Mouse (Mus musculus): Measurements from ENCODE around the gene Trim14. TPM values are rescaled to one million over a fixed set of nuclear protein-coding genes. Genes with fewer than 3 reads are reported as not detected.
"Not testable (repeated sequence)": the region's sequence is repeated elsewhere in the genome, so short reads cannot be mapped to it uniquely, and the experiment has no call there.

Gene Trim14
- 1 to 10 TPM; 4.7 to 5.0 TPM for total RNA-seq (2021)
- long read RNA-seq, experiment 1, partial matches to known transcripts = 0 of 3 reads
- long read RNA-seq, experiment 1, other reads (novel, unspliced or antisense) = 0 of 3 reads
- long read RNA-seq, experiment 2, partial matches to known transcripts = 0 of 6 reads
- long read RNA-seq, experiment 2, other reads (novel, unspliced or antisense) = 6 of 6 reads

- peak; percentile 23 to 48 for DNase-seq (ENCODE audit: low spot score in 2 of 2)
Measured at GRCm38 (mm10) chr4:46535840-46536361, at the start of gene Trim14. Trim14 (minus strand) TSS chr4:46536141.

- DNase-seq (ENCODE audit: low spot score in 2 of 2) = no peak
Measured at GRCm38 (mm10) chr4:46585041-46585810, 49.3 kb upstream of the Trim14 start.

DNA sequence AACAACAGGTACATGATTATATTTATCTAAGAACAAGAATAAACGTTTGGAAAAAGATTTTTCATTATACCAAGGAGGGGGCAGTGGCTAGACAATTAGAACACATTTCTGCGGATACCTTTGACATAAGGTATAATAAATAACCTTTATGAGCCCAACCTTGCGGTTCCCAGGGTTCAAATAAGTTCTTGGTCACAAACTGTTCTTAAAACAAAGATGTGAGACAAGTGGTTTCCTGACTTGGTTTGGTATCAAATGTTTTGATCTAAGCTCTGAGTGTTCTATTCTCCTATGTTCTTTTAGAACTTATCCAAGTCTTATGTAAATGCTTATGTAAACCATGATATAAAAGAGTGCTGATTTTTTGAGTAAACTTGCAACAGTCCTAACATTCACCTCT, 48.6 kb upstream of the Trim14 start:
- not testable (repeated sequence) for DNase-seq (ENCODE audit: low spot score in 2 of 2)

- DNase-seq (ENCODE audit: low spot score in 2 of 2) = not testable (repeated sequence)
Measured at GRCm38 (mm10) chr4:46584084-46584483, 48.1 kb upstream of the Trim14 start.

DNA sequence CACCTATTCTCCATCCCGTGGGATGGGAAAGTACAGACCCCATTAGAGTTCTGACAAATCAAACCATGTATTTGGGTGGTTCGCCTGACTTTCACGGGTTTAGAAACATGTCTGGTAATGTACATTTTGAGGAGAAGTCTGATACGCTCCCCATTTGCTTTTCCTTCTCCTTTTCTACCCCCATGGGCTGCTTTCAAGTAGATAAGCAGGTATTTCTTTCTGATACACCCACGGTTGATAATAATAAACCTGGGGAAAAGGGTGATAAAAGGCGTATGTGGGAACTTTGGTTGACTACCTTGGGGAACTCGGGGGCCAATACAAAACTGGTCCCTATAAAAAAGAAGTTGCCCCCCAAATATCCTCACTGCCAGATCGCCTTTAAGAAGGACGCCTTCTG, 46.1 kb upstream of the Trim14 start:
- DNase-seq (ENCODE audit: low spot score in 2 of 2) = not testable (repeated sequence)

DNA sequence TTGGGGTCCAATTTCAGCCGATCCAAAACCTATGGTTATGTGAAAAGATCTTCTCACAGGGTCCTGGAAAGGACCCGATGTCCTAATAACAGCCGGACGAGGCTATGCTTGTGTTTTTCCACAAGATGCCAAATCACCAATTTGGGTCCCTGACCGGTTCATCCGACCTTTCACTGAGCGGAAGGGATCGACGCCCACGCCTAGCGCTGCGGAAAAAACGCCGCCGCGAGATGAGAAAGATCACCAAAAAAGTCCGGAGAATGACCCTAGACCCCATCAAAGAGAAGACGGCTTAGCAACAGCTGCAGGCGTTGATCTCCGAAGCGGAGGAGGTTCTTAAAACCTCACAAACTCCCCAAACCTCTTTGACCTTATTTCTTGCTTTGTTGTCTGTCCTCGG, 45.6 kb upstream of the Trim14 start:
- DNase-seq (ENCODE audit: low spot score in 2 of 2) = not testable (repeated sequence)

- not testable (repeated sequence) for DNase-seq (ENCODE audit: low spot score in 2 of 2)
Measured at GRCm38 (mm10) chr4:46580799-46581243, 44.9 kb upstream of the Trim14 start.

GRCm38 (mm10) chr4:46578796-46579346, 42.9 kb upstream of the Trim14 start:
- not testable (repeated sequence) for DNase-seq (ENCODE audit: low spot score in 2 of 2)

GRCm38 (mm10) chr4:46578228-46578627, 42.3 kb upstream of the Trim14 start:
- DNase-seq (ENCODE audit: low spot score in 2 of 2) = no peak

DNA sequence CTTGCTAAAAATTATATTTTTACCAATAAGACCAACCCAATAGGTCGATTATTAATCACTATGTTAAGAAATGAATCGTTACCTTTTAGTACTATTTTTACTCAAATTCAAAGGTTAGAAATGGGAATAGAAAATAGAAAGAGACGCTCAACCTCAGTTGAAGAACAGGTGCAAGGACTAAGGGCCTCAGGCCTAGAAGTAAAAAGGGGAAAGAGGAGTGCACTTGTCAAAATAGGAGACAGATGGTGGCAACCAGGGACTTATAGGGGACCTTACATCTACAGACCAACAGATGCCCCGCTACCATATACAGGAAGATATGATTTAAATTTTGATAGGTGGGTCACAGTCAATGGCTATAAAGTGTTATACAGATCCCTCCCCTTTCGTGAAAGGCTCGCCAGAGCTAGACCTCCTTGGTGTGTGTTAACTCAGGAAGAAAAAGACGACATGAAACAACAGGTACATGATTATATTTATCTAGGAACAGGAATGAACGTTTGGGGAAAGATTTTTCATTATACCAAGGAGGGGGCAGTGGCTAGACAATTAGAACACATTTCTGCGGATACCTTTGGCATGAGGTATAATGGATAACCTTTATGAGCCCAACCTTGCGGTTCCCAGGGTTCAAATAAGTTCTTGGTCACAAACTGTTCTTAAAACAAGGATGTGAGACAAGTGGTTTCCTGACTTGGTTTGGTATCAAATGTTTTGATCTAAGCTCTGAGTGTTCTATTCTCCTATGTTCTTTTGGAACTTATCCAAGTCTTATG, 39.8 kb upstream of the Trim14 start:
- DNase-seq (ENCODE audit: low spot score in 2 of 2) = not testable (repeated sequence)

GRCm38 (mm10) chr4:46574841-46575240, 38.9 kb upstream of the Trim14 start:
- DNase-seq (ENCODE audit: low spot score in 2 of 2) = no peak

DNA sequence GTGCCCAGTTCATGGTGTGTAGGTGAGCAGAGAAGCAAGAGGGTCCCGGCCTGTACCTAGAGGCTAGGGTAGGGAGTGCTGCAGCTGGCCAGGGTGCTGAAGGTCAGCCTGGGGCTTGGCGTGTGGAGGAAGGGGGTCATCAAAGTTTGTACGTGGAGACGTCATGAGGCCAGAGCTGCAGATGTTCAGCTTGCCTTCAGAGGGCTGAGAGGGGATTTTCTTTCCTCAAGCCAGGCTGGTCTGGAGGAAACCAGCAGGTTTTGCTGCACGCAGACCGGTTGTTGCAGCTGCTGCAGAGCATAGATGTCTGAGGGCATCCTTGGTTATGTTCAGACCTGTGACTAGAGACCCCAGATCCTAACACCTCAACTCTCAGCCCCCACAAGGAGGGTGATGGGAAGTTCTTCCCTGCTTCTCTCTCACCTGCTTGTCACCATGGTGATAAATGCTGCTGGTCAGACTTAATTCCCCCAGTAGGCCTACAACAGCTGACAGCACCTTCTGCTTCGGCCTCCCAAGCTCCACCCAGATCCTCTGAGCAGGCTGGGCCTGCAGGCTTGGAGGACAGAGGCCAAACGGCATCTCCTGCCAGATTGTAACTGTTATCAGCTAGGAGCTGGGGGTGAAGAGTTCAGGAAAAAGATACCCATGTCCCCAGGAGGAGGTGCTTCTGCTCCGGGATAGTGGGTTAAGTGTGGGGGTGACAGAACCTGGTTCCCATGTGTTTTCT, 38.2 kb upstream of the Trim14 start:
- DNase-seq (ENCODE audit: low spot score in 2 of 2) = no peak

GRCm38 (mm10) chr4:46572616-46573015, 36.7 kb upstream of the Trim14 start:
- no peak for DNase-seq (ENCODE audit: low spot score in 2 of 2)

GRCm38 (mm10) chr4:46571744-46572143, 35.8 kb upstream of the Trim14 start:
- DNase-seq (ENCODE audit: low spot score in 2 of 2) = no peak

- no peak for DNase-seq (ENCODE audit: low spot score in 2 of 2)
Measured at GRCm38 (mm10) chr4:46569671-46570070, 33.7 kb upstream of the Trim14 start.

- no peak for DNase-seq (ENCODE audit: low spot score in 2 of 2)
Measured at GRCm38 (mm10) chr4:46568169-46568568, 32.2 kb upstream of the Trim14 start.

DNA sequence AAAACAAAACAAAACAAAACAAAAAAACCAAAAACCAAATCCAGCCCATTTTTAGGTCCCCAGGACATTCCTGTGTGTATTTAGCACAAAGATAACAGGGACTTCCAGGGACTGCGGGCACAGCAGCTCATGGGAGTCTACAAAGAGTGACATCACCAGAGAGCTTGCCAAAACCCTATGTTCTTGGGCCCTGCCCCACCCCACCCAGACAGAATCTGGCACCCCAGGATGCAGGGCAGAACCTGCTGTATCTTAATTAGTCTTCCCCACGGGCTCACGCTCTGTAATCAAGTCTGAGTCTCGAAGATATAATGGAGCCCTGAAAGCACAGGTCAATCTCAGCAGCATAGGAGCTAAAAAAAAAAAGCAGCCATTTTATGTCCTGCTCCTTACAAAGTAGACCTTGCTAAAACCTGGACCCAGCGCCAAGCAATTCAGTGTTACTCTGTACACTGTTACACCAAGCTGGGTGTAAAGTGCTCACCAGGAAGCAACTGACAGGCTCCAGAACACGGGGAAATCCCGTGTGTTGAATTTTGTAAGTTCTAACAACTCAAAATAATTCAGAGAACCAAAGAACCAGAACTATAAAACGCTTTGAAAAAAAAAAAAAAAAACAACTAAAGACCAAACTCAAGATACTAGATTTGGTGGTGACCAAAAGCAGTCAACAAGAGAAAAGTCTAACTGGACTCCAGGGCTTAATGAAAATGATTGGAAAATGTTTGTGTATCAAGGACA, 31.2 kb upstream of the Trim14 start:
- no peak for DNase-seq (ENCODE audit: low spot score in 2 of 2)

GRCm38 (mm10) chr4:46565393-46565955, 29.5 kb upstream of the Trim14 start:
- no peak for DNase-seq (ENCODE audit: low spot score in 2 of 2)

GRCm38 (mm10) chr4:46564247-46564646, 28.3 kb upstream of the Trim14 start:
- peak in 1 of 2 experiments; percentile 13 for DNase-seq (ENCODE audit: low spot score in 2 of 2)

All from adrenal gland, adult 18-20 months (tissue).